Mouse (Mus musculus): ENCODE results near the gene Tmem208. TPM values are rescaled to one million over a fixed set of nuclear protein-coding genes. Genes with fewer than 3 reads are reported as not detected.

Gene Tmem208
- total RNA-seq, 2 experiments from 2014 or later: 21.1 to 22.6 TPM

DNA sequence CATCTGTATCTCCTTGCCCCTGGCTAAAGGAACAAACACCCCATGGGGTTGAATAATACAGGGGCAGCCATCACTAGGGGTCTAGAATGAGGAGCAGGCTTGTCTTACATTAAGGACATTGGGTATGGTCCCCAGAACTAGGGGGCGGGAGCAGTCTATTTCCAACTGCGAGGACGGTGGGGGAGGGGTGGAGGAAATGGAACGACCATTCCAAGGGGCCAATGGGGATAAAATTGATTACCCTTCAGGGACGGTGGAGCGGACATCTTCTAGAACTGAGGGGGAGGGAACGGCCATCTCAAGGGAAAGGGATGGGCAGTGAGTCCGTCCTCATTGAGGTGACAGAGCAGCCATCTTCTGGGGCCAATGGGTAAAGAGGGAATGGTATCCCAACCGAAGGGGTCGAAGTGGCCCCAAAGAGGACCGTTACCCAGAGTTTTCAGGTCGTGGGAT is 487 bp upstream of the Tmem208 start:
- DNase-seq (ENCODE audit: low spot score): no peak

DNA sequence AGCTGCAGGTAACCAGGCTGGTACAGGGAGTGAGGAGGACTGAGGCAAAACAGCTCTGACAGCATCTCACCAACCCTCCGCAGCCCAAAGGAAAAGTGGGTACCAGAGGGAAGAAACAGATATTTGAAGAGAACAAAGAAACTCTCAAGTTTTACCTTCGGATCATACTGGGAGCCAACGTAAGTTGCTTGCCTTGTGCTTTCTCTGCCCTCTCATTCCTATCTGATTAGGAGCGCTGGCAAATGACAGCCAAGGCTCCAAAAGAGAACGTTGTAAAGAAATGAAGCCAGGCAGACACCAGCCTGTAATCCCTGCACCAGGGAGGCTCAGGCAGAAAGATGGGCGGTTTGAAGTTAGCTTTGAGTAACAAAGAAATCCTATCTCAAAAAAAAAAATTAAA is 814 bp downstream of the Tmem208 start:
- DNase-seq (ENCODE audit: low spot score): no peak

DNA sequence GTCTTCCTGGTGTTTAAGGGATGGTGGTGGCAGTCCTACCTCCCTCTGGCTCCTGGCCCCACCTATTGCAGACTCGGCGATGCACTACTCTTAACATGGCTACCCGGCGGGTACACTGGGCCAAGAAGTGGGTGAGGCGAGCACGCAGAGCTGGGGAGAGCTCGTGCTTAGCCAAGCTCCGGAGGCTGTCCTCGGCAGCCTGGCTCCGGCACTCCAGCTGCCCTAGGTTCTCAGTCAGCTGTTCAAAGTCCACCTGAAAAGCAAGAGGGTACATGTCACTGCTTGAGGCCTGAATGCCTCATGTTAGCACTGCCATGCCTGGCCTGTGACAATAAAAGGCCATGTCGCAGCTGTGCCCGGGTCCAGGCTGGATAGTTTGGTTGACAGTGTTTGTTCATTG is 4.2 kb downstream of the Tmem208 start:
- no peak for DNase-seq (ENCODE audit: low spot score)

DNA sequence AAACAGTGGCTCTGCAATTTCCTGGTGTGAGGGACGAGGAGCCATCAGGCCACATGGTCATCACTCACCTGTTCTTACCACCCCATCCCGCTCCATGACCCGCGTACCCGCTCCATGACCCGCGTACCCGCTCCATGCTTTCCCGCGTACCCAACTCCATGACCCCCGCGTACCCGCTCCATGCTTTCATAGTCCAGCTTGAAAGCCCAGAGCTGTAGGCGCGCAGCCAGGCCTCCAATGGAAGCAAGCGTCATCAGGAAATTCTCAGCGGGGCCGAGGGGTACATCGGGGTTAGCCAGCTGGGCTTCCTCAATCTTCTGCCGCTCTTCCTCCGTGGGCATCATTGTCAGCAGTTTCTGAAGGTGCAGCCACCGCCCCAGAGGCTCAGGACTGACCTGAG is 5.3 kb downstream of the Tmem208 start:
- no peak for DNase-seq (ENCODE audit: low spot score)

DNA sequence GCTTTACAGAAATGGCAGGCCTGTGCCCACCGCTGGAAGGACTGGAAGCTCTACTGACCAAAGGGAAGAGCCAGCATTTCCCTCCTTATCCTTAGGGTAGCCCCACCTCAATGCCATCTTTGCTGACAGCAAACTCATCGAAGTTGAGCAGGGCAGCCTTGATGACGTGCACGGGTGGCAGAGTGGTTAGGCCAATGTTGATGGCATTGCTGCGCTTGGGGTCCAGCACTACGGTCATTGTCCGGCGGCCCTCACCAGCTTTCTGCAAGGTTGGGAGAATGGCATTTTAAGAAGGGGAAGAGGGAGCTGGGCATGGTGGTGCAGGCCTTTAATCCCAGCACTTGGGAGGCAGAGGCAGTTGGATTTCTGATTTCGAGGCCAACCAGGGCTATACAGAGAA is 5.8 kb downstream of the Tmem208 start:
- DNase-seq (ENCODE audit: low spot score): no peak

DNA sequence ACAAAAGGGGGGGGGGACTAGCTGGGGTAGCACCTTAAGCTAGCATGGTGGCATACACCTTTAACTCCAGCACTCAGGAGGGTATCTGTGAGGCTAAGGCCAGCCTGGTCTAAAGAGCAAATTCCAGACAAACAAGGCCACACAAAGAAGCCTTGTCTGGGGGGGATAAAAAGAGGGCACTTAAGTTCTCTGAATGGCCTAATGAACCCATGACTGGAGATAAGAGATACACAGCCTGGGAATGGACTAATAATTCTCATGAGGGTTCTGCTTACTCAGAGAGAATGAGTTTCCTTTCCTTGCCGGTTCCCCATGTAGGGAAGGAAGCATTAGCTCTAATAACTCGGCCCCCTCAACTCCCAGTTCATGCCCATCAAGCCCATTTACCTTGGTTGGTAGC is 6.4 kb downstream of the Tmem208 start:
- no peak for DNase-seq (ENCODE audit: low spot score)

DNA sequence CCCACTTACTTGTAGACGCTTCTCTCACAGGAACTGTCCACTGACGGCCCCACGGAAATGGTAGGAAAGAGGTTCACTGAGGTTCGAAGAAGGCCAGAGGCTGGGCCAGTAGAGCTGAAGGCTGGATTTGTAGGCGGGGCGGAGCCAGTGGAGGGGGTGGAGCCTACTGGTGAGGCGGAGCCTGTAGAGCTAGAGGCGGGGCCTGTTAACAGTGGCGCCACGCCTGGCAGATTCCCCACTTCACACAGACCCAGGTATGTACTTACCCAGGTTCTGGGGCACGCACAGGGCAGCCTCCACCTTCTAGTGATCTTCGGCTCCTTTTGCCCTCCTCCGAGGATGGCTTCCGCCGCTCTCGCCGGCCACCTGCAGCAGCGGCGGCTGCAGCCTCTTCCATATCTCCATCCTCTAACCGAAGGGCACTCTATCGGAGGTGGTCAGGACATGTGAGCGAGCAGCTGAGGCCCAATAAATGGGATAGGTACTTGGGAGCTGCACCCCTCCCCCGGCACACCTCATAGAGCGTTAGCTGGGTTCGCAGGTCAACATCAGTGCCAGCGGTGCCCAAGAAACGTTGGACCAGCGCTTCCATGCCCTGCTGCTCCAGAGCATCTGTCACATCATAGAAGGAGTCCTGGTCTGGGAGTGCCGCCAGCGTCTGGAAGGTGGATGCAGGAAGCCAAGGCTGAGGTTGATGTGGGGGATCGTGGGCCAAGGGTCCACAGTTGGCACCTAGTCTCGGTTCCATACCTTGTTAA is 10.4 kb downstream of the Tmem208 start:
- no peak for DNase-seq (ENCODE audit: low spot score)

DNA sequence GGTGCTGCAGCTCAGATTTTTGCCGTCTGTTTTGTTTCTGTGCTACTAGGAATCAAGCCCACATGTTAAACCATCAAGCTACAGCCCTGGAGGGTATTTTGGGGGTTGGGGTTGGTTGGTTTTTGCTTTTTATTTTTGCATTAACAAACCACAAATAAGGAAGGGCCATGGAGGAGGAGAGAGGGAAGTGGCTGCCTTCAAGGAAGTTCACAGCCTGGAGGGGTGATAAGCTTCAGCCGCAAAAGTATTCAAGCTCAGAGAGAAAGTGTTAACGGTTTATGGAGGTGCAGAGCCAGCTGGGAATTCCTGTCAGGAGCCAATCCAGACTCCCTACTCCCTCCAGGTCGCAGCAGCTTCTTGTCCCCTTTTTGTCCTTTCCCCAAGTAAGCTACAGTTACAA is 12.8 kb downstream of the Tmem208 start:
- DNase-seq (ENCODE audit: low spot score): no peak

DNA sequence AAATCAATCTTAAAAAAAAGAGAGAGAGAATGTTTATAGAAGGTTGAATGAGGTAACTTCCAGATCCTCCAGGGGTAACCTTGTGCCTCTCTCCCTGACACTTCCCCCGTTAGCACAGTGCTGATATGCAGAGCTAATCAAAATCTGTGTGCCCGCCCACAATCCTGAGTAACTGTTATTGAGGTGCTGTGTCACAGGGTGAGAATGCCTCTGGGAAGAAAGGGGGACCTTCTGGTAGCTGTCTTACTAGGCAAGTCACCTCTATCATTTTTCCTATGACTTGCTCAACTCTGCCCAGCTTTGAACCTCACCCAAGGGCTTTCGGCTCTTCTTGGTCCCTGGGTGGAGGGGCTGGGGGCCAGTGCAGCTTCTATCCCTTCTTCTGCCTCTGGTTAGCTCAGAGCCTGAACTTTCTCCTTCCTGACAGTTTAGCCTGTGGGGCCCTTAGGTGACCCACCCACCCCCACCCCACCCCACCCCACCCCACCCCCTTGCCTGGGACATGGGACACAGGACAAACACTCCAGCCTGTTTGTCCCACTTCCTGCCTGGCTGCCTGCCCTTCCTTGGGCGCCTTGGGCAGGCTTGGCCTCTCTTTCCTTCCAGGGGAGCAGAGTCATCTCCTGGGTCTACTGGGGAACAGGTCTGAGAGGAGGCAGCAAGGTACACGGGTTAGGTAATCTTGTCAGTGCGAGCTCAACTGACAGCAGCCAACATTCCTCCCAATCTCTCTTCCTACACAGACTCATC is 13.9 kb downstream of the Tmem208 start:
- DNase-seq (ENCODE audit: low spot score): no peak

DNA sequence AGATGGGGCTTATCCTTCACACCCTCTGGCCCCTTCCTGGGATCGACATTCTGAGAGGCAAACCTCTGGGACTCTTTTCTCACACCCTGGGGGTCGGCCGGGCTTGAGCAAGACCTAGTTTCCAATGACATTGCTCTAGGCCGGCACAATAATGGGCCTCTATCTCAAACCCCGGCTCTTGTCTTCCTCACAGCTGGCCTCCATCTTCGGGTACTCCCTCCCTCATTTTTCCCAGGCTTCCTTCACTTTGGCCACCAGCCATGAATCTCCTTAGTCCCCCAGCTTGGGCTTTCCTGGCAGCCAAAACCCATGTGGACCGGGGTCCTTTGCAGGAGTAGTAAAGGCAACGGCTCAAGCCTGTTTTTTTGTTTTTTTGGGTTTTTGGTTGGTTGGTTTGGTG is 15.2 kb downstream of the Tmem208 start:
- no peak for DNase-seq (ENCODE audit: low spot score)

DNA sequence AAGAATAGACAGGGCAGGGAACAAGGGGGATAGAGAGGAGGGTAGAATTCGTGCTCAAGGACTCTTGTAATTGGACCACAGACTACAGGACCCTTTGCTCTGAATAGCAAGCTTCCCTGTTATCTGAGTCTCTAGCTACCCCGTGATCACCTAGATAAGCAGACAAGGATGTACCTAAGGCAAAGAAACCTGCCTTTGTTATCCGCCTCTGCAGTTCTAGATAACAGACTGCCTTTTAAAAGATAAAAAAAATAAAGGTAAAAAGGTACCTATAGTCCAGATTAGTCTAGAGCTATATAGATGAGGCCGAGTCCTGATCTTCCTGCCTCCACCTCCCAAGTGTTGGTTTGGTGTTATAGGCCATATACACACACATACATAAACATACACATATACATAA is 16.6 kb downstream of the Tmem208 start:
- no peak for DNase-seq (ENCODE audit: low spot score)

DNA sequence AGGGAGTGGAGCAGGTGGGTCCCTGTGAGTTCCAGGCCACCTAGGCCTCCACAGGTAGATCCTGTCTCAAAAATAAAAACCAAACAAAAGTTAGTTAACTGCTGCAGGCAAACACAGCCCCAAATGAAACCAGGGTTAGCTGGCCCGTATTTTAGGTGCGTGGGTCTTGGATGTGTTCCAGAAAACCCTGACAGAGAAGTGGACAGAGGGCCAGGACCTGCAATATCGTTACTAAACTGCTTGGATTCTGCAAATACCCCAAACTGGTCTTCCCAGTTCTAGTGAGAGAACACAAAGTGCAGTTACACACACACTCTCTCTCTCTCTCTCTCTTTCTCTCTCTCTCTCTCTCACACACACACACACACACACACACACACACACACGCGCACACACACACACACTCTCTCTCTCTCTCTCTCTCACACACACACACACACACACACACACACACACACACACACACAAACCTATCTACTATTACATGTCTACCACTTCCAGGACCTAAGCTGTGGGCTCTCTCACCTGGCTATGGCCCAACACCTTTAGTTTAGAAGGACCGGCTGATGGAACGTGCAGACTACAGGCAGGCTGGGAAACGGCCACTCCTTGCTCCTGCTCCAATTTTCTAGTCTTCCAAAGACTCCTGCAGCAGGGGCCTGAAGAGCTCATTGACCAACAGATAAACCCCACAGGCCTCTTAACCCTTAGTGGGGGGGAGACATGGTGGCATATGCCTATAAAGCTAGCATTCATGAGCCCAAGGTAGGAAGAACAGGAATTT is 17.8 kb downstream of the Tmem208 start:
- DNase-seq (ENCODE audit: low spot score): no peak

DNA sequence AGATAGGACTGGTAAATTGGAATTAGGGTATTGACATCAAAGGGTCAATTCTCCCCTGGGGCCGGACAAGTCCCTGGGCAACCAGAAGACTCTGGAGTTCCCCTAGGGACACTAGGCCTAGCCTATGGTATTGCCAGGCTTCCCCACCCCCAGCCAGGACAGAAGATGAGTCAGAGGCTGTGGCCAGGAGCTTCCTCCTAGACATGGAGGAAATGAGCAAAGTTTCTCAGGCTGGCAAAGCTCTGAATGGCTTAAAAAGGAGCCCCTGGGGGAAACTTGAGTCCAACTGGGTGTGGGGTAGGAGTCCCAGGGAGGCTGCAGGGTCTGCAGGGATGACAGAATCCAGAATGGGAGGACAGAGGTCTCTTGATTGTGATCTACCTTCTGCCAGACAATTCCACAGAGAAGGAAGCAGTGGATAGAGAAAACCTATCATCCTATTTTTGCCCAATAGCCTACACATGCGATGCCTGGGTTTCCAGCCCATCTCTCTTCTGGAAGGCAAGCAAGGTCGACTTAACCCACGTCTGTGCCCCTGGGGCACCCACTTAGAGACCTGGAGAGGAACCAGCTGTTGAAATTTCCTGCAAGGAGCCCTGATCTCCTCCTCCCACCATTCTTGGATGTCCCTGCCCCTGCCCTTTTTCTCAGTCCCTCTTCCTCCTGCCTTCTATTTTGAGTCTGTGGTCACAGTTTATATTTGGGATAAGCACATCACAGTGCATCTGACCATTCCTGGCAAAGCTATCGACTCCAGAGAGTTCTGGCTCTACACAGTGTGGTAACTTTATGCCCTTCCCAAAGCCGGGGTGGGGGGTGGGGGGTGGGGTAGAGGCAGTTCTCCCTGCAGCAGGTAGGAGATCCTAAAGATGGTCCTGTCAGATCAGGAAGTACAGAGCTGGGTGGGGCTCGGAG is 19.2 kb downstream of the Tmem208 start:
- DNase-seq (ENCODE audit: low spot score): peak; percentile 54

DNA sequence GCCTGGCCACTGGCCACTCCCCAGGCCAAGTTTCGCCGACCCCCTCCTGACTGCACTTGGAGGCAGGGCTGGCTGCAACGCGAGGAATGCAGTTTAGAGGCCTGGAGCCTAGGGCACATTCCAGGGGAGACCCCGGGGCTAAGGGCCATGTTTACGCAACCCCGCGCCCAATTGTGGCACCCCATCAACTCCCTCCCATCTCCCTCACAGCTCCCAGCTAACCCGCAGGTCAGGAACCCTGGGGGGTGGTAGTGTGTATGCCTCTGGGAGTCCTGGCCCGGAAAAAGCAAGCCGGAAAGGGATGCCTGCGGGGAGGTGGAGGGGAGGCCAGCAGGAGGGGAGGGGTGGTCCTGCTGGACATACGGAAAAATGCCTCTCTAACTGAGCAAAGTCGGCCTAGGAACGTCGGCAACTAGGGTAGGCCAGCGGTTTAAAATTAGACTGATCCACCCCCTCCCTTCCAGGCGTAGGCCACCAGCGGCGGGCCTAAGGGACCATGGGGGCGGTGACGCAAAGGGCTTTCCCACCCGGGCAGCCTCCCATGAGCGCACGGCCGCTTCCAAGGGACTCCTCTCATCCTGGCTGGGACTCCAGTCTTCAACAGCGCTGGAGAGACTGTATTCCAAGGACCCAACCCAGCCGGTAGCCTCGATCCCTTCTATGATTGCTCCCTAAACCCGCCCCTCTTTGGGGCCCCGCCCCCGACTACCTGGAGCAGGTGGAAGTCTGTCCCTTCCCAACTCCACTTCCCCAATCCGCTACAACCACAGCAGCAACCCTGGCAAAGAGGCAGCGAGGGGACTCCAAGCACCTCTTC is 20.7 kb downstream of the Tmem208 start:
- DNase-seq (ENCODE audit: low spot score): peak; percentile 85

DNA sequence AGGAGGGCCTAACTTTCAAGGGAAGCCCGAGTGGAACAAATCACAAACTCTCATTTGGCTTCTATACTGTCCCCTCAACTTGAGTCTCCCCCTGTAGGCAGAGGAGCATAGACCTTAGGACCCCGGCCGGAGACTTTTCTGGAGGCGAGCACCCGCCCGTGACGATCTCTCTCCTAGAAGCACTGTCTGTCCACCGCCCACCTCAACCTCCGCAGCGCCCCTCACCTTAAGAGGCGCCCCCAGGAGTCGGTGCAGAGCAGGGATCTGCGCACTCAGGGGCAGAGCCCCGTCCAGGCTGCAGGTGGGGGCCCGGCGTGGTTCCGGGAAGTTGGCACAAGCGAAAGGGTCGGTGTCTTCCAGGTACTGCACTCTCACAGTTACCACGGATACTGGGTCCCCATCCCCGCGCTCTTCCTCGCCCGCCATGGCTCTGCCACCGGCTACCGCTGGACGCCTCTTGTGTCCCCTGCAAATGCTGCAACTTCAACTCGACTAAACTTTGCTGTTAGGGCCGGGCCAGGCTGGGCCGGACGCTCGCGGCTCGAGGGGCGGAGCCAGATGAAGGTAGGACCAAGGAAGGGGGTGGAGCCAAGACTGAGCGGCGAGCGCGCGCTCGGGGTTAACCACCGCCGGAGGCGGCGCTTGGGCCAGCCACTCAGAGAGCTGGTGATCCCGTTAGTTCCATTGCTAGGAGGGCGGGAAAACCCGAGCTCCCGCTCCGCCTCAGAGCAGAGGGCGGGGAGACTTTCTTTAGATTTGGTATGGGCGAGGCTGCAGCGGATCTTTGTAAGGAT is 21.5 kb downstream of the Tmem208 start, which contains the start of gene Fhod1:
Fhod1 (minus strand) TSS at position 526 of the 794 bp plus-strand sequence.
- peak; percentile 95 for DNase-seq (ENCODE audit: low spot score)

DNA sequence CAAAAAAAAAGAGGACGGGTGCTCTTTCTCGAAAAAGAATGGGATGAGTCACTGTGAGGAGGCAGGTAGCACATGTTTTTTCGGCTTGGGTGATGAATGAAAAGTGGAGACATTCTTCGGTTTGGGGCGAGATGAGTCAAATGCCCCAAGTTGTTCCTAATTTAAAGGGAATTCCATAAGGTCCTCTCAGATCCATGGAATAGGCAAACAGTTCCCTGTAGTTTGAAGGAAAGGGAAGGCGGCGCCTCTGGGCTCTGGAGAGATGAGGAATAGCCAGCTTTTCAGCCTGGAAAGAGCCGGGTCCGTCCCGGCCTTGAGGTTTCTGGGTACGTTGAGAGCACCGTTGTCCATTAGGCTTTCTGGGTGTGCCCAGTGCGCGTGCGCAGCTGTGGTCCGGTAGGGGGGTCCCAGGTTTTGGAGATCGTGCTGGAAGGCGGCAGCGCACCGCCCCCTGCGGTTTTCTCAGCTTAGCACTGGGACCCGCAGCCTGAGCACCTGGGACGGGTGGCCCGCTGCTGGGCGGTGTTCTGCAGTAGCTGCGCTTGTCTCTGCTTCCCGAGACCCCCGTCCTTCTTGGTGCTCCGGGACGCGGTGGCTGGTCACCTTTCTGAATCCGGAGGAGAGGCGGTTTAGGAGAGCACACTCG is 22.4 kb downstream of the Tmem208 start, which contains the start of gene Slc9a5:
Slc9a5 (plus strand) TSS at position 394 of the 646 bp plus-strand sequence.
- no peak for DNase-seq (ENCODE audit: low spot score)

DNA sequence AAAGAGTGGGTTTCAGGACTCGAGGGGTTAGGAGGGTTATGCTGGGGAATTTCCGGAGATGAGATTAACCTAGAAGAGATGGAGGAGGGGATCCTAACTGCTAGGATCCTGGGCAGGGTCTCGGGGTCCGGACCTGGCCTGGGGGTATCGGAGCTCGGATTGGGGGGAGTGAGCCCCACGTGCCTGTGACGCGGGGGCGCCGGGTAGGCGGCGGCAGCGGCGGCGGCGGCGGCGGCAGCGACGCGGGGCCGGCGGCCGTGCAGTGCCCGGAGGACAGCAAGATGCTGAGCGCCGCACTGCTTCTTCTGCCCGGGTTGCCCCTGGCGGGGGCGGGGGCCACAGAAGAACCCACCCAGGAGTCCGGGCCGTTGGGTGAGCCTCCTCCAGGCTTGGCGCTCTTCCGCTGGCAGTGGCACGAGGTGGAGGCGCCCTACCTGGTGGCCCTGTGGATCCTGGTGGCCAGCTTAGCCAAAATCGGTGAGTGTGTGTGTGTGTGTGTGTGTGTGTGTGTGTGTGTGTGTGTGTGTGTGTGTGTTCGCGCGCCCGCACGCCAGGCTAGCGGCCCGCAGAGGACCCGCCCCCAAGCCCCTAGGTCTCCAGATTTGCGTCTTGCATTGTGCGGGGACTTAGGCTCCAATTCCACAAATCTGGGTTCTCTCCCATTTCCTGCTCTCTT is 23.1 kb downstream of the Tmem208 start:
- DNase-seq (ENCODE audit: low spot score): no peak

DNA sequence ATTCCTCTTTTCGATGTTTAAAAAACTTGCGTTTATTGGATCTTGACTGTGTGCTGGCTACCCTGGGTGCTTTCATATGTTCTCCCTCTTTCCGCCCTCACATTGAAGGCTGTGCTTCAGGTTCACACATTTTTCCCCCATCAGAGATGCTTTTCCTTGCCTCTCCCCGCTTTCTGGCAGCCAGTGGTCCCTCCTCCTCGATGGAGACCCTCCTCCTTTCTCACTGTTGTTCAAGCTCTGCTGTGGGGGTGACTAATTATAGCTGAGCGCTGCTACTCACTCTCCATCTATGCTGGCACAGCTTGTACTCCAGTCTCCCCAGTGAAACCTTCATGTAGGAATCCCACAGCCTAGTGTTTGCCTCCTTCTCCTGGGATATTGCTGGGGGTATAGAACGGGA is 24.0 kb downstream of the Tmem208 start:
- DNase-seq (ENCODE audit: low spot score): no peak

Measured in gastrocnemius, adult 18-20 months (tissue).